Mouse (Mus musculus) spleen, postnatal 36 days (tissue): ENCODE measurements at regions not wholly inside any gene's neighbourhood (a gene's known extent, or its start where the extent isn't known, plus 50 kb on each side); places are given as distances from the start of the nearest gene placed in this dataset.
"Not testable (repeated sequence)": the region's sequence is repeated elsewhere in the genome, so short reads cannot be mapped to it uniquely, and the experiment has no call there.

ENCODE experiments used
- DNase-seq, 2 experiments: peaks; one replicate each; pipeline ENCODE4 v3.0.0; 2022; ENCODE audit warnings: low spot score in 2 of 2, mixed read lengths in 1 of 2

- DNase-seq, result no peak
Measured at GRCm38 (mm10) chr9:72166084-72166483, 54.4 kb upstream of the Tcf12 start.

GRCm38 (mm10) chr9:72166611-72167010 lies 54.9 kb upstream of the Tcf12 start:
- peak; percentile 27 to 32 for DNase-seq

GRCm38 (mm10) chr9:72169231-72169630 lies 57.6 kb upstream of the Tcf12 start:
- DNase-seq, result no peak

GRCm38 (mm10) chr9:72169728-72170188 lies 58.1 kb upstream of the Tcf12 start:
- DNase-seq, result peak; percentile 43 to 46

- no peak for DNase-seq
Measured at GRCm38 (mm10) chr9:72170235-72170634, 58.6 kb upstream of the Tcf12 start.

GRCm38 (mm10) chr9:72172331-72172730 lies 60.7 kb upstream of the Tcf12 start:
- DNase-seq, result no peak

- DNase-seq, result no peak
Measured at GRCm38 (mm10) chr9:72180972-72181371, 69.3 kb upstream of the Tcf12 start.

GRCm38 (mm10) chr9:72183336-72183735 lies 71.7 kb upstream of the Tcf12 start:
- DNase-seq, result no peak

- DNase-seq, result no peak
Measured at GRCm38 (mm10) chr9:72183925-72184324, 72.3 kb upstream of the Tcf12 start.

- no peak for DNase-seq
Measured at GRCm38 (mm10) chr9:72189867-72190266, 78.2 kb upstream of the Tcf12 start.

GRCm38 (mm10) chr9:72190631-72191030 lies 79.0 kb upstream of the Tcf12 start:
- no peak for DNase-seq

- DNase-seq, result no peak
Measured at GRCm38 (mm10) chr9:72191091-72191490, 79.4 kb upstream of the Tcf12 start.

- DNase-seq, result peak; percentile 42 to 51
Measured at GRCm38 (mm10) chr9:72192051-72192952, 80.6 kb upstream of the Tcf12 start.

GRCm38 (mm10) chr9:72192953-72193337 lies 81.3 kb upstream of the Tcf12 start:
- not testable (repeated sequence) for DNase-seq

- no peak for DNase-seq
Measured at GRCm38 (mm10) chr9:72195348-72195747, 79.3 kb upstream of the Zfp280d start.

GRCm38 (mm10) chr9:72196626-72197330 lies 77.9 kb upstream of the Zfp280d start:
- no peak for DNase-seq

- no peak for DNase-seq
Measured at GRCm38 (mm10) chr9:72197331-72197732, 77.3 kb upstream of the Zfp280d start.

GRCm38 (mm10) chr9:72198976-72199375 lies 75.7 kb upstream of the Zfp280d start:
- DNase-seq, result no peak

- no peak for DNase-seq
Measured at GRCm38 (mm10) chr9:72204357-72204905, 70.2 kb upstream of the Zfp280d start.

- DNase-seq, result no peak
Measured at GRCm38 (mm10) chr9:72205815-72206214, 68.8 kb upstream of the Zfp280d start.

GRCm38 (mm10) chr9:72206911-72207310 lies 67.7 kb upstream of the Zfp280d start:
- DNase-seq, result no peak

- DNase-seq, result no peak
Measured at GRCm38 (mm10) chr9:72208296-72208695, 66.4 kb upstream of the Zfp280d start.
